Mouse (Mus musculus) granulocyte monocyte progenitor cell, adult 5-6 weeks (primary cell): ENCODE data around the gene Tcte2. TPM values are rescaled to one million over a fixed set of nuclear protein-coding genes. Genes with fewer than 3 reads are reported as not detected.
"Not testable (repeated sequence)": the region's sequence is repeated elsewhere in the genome, so short reads cannot be mapped to it uniquely, and the experiment has no call there.

Source experiments
- ATAC-seq: replicated peaks from 2 replicates; pipeline ENCODE4 v1.8.0; 2016; ENCODE audit warnings: mild to moderate bottlenecking, moderate TSS enrichment, inconsistent platforms; ENCODE audit not compliant: poor library complexity, severe bottlenecking
- total RNA-seq, 2 experiments: library from RNA; stranded (forward) in 1 of 2; stranded (reverse) in 1 of 2; fragments of 200-712, 200-1000 nt in 1 of 2; fragments of >200 nt in 1 of 2; fragmentation: Nextera tagmentation in 1 of 2; gene quantifications; 2 replicates each; pipeline ENCODE4 v1.2.3; 2014 to 2017

Gene Tcte2
- total RNA-seq, 2 experiments from 2014 or later: not detected

- no peak for ATAC-seq
Measured at GRCm38 (mm10) chr17:13687656-13688055, 74.0 kb downstream of the Tcte2 start.

GRCm38 (mm10) chr17:13687086-13687485 lies 74.5 kb downstream of the Tcte2 start:
- no peak for ATAC-seq

- peak; percentile 56 for ATAC-seq
Measured at GRCm38 (mm10) chr17:13685621-13686020, 76.0 kb downstream of the Tcte2 start.

GRCm38 (mm10) chr17:13684256-13684655 lies 77.4 kb downstream of the Tcte2 start:
- ATAC-seq: no peak

GRCm38 (mm10) chr17:13683411-13684174 lies 78.0 kb downstream of the Tcte2 start:
- peak; percentile 60 for ATAC-seq

GRCm38 (mm10) chr17:13683027-13683410 lies 78.6 kb downstream of the Tcte2 start:
- no peak for ATAC-seq

- peak; percentile 40 for ATAC-seq
Measured at GRCm38 (mm10) chr17:13682378-13683026, 79.1 kb downstream of the Tcte2 start.

- ATAC-seq: no peak
Measured at GRCm38 (mm10) chr17:13681686-13682085, 79.9 kb downstream of the Tcte2 start.

GRCm38 (mm10) chr17:13681126-13681525 lies 80.5 kb downstream of the Tcte2 start:
- ATAC-seq: no peak

GRCm38 (mm10) chr17:13680318-13680717 lies 81.3 kb downstream of the Tcte2 start:
- ATAC-seq: no peak

GRCm38 (mm10) chr17:13679725-13680124 lies 81.9 kb downstream of the Tcte2 start:
- ATAC-seq: no peak

GRCm38 (mm10) chr17:13677225-13678148 lies 84.1 kb downstream of the Tcte2 start:
- ATAC-seq: no peak

GRCm38 (mm10) chr17:13676099-13676498 lies 85.5 kb downstream of the Tcte2 start:
- not testable (repeated sequence) for ATAC-seq

- ATAC-seq: no peak
Measured at GRCm38 (mm10) chr17:13675630-13676029, 86.0 kb downstream of the Tcte2 start.

- peak; percentile 34; the same call in 1 of the 2 replicates for ATAC-seq
Measured at GRCm38 (mm10) chr17:13674695-13675306, 86.8 kb downstream of the Tcte2 start.

- ATAC-seq: no peak
Measured at GRCm38 (mm10) chr17:13671732-13672131, 89.9 kb downstream of the Tcte2 start.

- no peak for ATAC-seq
Measured at GRCm38 (mm10) chr17:13670227-13670626, 91.4 kb downstream of the Tcte2 start.

- peak; percentile 47; the same call in 1 of the 2 replicates for ATAC-seq
Measured at GRCm38 (mm10) chr17:13669206-13669605, 92.4 kb downstream of the Tcte2 start.

- peak; percentile 41 for ATAC-seq
Measured at GRCm38 (mm10) chr17:13668052-13669015, 93.3 kb downstream of the Tcte2 start.
